Mouse (Mus musculus): ENCODE measurements around the gene Hif3a. TPM values are rescaled to one million over a fixed set of nuclear protein-coding genes. Genes with fewer than 3 reads are reported as not detected.
A peak's percentile ranks its signal among the peaks of the same experiment; 100 is the strongest.

Gene Hif3a
- polyA plus RNA-seq, 1 experiment from 2014 or later = 34.8 TPM

DNA sequence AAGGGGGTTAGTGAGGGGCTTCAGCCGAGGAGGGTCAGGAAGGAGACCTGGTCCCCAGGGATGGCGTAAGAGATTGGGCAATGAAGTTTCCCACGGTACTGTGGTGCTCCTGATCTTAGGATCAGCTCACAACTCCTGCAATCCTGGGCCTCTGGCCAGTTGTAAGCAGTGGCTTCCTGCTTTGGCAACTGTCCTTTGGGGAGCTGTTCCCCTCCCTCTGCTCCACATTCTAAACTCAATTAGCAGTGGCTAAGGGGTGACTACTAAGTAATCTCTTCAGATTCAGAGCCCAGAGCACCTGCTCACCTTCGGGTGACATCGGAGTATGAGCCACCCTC, 52.2 kb downstream of the Hif3a start:
- H3K4me1 ChIP-seq (ENCODE audit: control insufficient read depth, insufficient read depth, low read length) = no peaks in the 10 kb centered on the region
- DNase-seq (ENCODE audit: low spot score) (no peak), ATAC-seq (ENCODE audit: low read depth) (no peak)
- no peak overlapping the region for H3K27ac ChIP-seq (replicated peaks; ENCODE audit: low read depth, low read length)
- H3K4me3 ChIP-seq (ENCODE audit: low read depth, low read length) = no peak overlapping the region
- H3K4me2 ChIP-seq (ENCODE audit: low read depth, low read length) = no peak overlapping the region
- H3K9ac ChIP-seq (ENCODE audit: low read depth, low read length) = no peak overlapping the region
- H3K9me3 ChIP-seq (ENCODE audit: control insufficient read depth, low read length) = no peaks in the 10 kb centered on the region
- H3K27me3 ChIP-seq (replicated peaks; ENCODE audit: control insufficient read depth, insufficient read depth, low read length) = no peaks in the 10 kb centered on the region
- peaks cover 98% of the 10 kb centered on the region for H3K36me3 ChIP-seq (ENCODE audit: control insufficient read depth, insufficient read depth, low read length)
- WGBS = 86% methylated on average over 5 of the region's 5 CpGs

DNA sequence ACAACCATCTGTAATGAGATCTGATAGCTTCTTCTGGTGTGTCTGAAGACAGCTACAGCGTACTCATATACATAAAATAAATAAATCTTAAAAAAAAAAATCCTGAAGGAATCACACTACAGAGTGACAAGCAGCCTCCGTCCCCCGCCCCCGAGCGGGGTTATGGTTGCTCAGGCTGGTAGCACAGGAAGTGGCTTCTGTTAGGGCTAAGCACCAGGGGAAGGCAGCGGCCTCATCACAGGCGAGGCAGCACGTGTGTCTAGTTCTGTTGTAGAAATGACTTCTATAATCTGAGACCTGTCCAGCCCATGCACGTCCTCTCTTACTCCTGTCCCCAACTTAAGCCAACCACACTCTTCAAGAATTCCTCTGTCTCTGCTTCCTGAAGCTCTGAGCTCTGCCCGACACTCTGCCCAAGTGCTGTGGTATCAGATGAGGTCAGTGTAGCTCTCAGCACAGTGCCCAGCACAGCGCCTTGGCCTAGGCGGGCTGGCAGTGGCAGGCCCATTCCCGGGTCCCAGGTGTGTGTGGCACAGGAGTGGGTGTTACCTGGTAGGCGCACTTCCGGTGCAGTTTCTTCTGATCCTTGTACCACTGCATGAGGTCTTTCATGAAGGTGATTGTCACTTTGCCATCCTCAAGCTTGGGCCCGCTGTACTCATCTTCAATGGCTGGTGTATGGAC, 52.8 kb downstream of the Hif3a start:
- no peaks in the 10 kb centered on the region for H3K4me1 ChIP-seq (ENCODE audit: control insufficient read depth, insufficient read depth, low read length)
- no peak for ATAC-seq (ENCODE audit: low read depth)
- H3K4me3 ChIP-seq (ENCODE audit: low read depth, low read length) = no peak overlapping the region
- H3K27ac ChIP-seq (replicated peaks; ENCODE audit: low read depth, low read length) = no peak overlapping the region
- DNase-seq (ENCODE audit: low spot score) = no peak
- H3K9ac ChIP-seq (ENCODE audit: low read depth, low read length) = no peak overlapping the region
- H3K27me3 ChIP-seq (replicated peaks; ENCODE audit: control insufficient read depth, insufficient read depth, low read length) = no peaks in the 10 kb centered on the region
- 91% methylated on average over 16 of the region's 16 CpGs for WGBS
- H3K9me3 ChIP-seq (ENCODE audit: control insufficient read depth, low read length) = no peaks in the 10 kb centered on the region
- H3K4me2 ChIP-seq (ENCODE audit: low read depth, low read length) = no peak overlapping the region
- peaks cover 98% of the 10 kb centered on the region for H3K36me3 ChIP-seq (ENCODE audit: control insufficient read depth, insufficient read depth, low read length)

DNA sequence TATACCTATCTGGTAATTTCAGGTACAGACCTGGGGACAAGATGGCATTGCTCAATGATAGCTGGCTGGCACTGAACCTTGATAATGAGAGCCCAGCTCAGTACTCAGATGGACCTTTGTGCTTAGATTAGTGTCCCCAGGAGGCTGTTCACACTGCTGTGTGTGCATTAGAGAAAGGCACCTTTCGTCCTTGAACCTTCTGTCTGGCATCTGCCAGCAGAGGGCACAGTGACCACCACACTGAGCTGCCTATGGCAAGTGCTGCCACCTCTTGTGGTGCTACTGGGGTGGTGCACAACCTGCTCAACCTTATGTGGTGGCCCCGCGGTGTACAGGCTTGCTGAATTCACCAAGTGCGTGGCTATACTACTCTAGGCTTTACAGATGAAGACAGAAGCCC, 54.9 kb downstream of the Hif3a start:
- no peak for DNase-seq (ENCODE audit: low spot score)
- 87% methylated on average over 4 of the region's 4 CpGs for WGBS

DNA sequence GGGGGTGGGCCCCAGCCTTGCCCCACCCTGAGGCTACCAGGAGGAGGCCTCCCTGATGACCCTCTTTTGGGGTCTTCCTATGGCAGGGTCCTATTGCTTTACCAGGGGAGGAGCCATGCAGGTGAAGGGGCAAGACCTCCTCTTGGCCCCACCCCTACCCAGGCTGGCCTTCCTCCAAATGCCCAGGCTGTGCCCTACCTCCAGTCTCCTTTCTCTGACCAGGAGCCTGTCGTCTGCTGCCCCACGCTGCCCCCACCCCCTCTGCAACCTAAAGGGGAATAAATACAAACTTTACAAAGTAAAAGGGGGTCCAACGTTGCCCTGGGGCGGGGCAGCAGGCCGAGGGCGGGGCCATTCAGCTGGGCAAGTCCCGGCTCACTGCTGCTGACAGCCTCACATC, 57.5 kb downstream of the Hif3a start:
- ATAC-seq (ENCODE audit: low read depth) (no peak), DNase-seq (ENCODE audit: low spot score) (no peak)
- Histone ChIP-seq H3K4me1 (ENCODE audit: control insufficient read depth, insufficient read depth, low read length) (no peaks in the 10 kb centered on the region), H3K4me2 (ENCODE audit: low read depth, low read length) (no peak overlapping the region), H3K4me3 (ENCODE audit: low read depth, low read length) (no peak overlapping the region), H3K36me3 (ENCODE audit: control insufficient read depth, insufficient read depth, low read length) (peaks cover 82% of the 10 kb centered on the region), H3K27me3 (replicated peaks; ENCODE audit: control insufficient read depth, insufficient read depth, low read length) (no peaks in the 10 kb centered on the region), H3K27ac (replicated peaks; ENCODE audit: low read depth, low read length) (no peak overlapping the region), H3K9me3 (ENCODE audit: control insufficient read depth, low read length) (no peaks in the 10 kb centered on the region), H3K9ac (ENCODE audit: low read depth, low read length) (no peak overlapping the region)
- WGBS = 84% methylated on average over 7 of the region's 7 CpGs

More for the DNA sequence above, 54.9 kb downstream of the Hif3a start:
- ATAC-seq (ENCODE audit: low read depth) = no peak
- H3K4me1 ChIP-seq (ENCODE audit: control insufficient read depth, insufficient read depth, low read length) = no peaks in the 10 kb centered on the region
- H3K27ac ChIP-seq (replicated peaks; ENCODE audit: low read depth, low read length) = no peak overlapping the region
- peaks cover 92% of the 10 kb centered on the region for H3K36me3 ChIP-seq (ENCODE audit: control insufficient read depth, insufficient read depth, low read length)
- H3K9ac ChIP-seq (ENCODE audit: low read depth, low read length) = no peak overlapping the region
- no peaks in the 10 kb centered on the region for H3K9me3 ChIP-seq (ENCODE audit: control insufficient read depth, low read length)
- H3K4me2 ChIP-seq (ENCODE audit: low read depth, low read length) = no peak overlapping the region
- H3K27me3 ChIP-seq (replicated peaks; ENCODE audit: control insufficient read depth, insufficient read depth, low read length) = no peaks in the 10 kb centered on the region
- H3K4me3 ChIP-seq (ENCODE audit: low read depth, low read length) = no peak overlapping the region

DNA sequence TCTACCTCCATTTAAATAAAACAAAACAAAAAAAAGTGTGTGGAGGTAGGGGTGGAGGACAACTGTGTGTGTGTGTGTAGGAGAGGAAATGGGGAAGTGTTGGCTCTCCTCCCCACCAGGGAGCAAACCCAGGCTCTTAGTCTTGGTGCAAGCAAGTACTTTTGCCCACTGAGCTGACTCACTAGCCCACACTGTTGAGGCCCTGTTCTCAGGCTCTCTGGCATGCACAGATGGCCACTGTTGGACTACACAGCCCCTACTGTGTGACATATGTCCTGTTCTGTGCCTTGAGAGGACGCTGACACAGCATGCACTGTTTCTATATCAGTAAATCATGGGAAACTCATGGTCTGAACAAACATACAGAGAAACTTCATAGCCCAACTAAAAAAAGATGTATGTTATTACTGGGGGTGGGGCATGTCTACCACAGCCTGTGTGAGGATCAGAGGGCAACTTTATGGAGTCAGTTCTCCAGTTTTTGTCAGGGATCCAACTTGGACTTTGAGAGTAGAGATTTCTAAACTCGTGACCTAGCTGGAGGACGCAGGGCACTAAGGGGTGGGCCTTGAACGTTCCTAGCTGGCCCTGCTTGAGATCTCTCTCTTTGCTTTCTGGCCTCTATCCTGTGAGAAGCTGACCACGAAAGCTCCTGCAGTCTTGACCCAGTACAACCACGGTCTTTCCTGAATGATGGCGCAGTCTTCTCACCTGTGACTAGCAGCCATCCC, 58.8 kb downstream of the Hif3a start:
- Histone ChIP-seq H3K36me3 (ENCODE audit: control insufficient read depth, insufficient read depth, low read length) (peaks cover 81% of the 10 kb centered on the region), H3K9ac (ENCODE audit: low read depth, low read length) (no peak overlapping the region), H3K4me2 (ENCODE audit: low read depth, low read length) (no peak overlapping the region), H3K4me1 (ENCODE audit: control insufficient read depth, insufficient read depth, low read length) (no peaks in the 10 kb centered on the region), H3K4me3 (ENCODE audit: low read depth, low read length) (no peak overlapping the region), H3K27ac (replicated peaks; ENCODE audit: low read depth, low read length) (no peak overlapping the region), H3K27me3 (replicated peaks; ENCODE audit: control insufficient read depth, insufficient read depth, low read length) (no peaks in the 10 kb centered on the region), H3K9me3 (ENCODE audit: control insufficient read depth, low read length) (no peaks in the 10 kb centered on the region)
- 81% methylated on average over 7 of the region's 7 CpGs for WGBS
- DNase-seq (ENCODE audit: low spot score) (no peak), ATAC-seq (ENCODE audit: low read depth) (no peak)

DNA sequence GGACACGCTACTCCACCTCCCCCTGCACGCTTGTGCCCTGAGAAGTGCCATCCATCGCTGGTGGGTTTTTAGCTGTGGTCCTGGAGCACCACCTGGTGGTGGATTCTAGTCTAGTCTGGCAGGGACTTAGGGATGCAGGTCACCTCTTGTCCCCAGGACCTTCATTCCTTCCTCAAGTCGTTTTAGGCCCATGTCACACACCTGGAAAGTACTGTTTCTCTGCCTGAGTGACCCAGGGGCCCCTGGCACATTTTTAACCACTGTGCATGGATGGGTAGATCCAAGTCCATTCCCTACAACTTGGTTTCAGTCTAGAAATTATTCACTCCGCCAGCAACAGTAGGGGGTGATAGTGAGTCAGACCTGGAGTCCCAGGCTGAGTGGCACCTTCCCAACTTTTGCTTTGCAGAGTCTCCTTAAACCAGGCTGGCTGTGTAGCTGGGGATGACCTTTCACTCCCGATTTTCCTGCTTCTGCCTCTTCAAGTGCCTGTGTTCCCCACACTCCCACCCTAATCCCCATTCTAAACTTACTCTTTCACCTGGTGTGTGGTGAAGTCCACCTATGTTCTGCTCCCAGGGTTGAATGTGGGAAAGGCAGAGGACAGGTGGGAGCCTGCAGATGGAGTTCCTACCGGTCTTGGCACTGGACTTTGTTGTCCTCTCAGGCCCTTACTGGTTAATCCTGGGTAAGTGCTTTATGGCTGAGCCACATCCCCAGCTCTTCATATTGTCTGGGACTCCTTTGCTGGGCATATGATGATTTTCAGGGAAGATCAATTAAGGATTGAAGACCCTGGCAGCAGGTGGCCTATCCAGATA, 59.6 kb downstream of the Hif3a start:
- Histone ChIP-seq H3K4me1 (ENCODE audit: control insufficient read depth, insufficient read depth, low read length) (no peaks in the 10 kb centered on the region), H3K9me3 (ENCODE audit: control insufficient read depth, low read length) (no peaks in the 10 kb centered on the region), H3K27ac (replicated peaks; ENCODE audit: low read depth, low read length) (no peak overlapping the region), H3K4me2 (ENCODE audit: low read depth, low read length) (no peak overlapping the region), H3K4me3 (ENCODE audit: low read depth, low read length) (no peak overlapping the region), H3K27me3 (replicated peaks; ENCODE audit: control insufficient read depth, insufficient read depth, low read length) (no peaks in the 10 kb centered on the region), H3K9ac (ENCODE audit: low read depth, low read length) (no peak overlapping the region; the same call in 1 of the 2 replicates), H3K36me3 (ENCODE audit: control insufficient read depth, insufficient read depth, low read length) (peaks cover 81% of the 10 kb centered on the region)
- WGBS = 11% methylated on average over 7 of the region's 7 CpGs
- DNase-seq (ENCODE audit: low spot score) (peak; percentile 89), ATAC-seq (ENCODE audit: low read depth) (peak; percentile 79)

DNA sequence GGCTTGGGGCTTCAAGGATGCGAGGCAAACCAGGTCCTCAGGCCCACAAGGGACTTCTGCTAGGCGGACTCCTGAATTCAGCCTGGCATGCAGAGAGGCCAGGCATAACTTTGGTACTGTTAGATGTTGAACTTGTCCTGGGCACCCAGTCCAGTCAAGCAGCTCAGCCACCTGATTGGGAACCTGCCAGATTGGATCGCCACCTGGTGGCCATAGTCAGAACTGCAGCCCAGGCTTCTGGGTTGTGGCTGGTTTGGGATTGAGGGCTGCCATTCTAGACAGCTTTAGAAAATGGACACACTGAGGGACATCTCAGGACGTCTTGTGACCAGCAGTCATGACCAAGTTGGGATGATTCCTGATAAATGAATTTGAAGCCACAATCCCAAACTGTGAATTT, 62.6 kb downstream of the Hif3a start:
- Histone ChIP-seq H3K4me3 (ENCODE audit: low read depth, low read length) (no peak overlapping the region), H3K9me3 (ENCODE audit: control insufficient read depth, low read length) (no peaks in the 10 kb centered on the region), H3K4me2 (ENCODE audit: low read depth, low read length) (no peak overlapping the region), H3K4me1 (ENCODE audit: control insufficient read depth, insufficient read depth, low read length) (peaks cover 20% of the 10 kb centered on the region), H3K27me3 (replicated peaks; ENCODE audit: control insufficient read depth, insufficient read depth, low read length) (no peaks in the 10 kb centered on the region), H3K36me3 (ENCODE audit: control insufficient read depth, insufficient read depth, low read length) (peaks cover 67% of the 10 kb centered on the region), H3K27ac (replicated peaks; ENCODE audit: low read depth, low read length) (no peak overlapping the region), H3K9ac (ENCODE audit: low read depth, low read length) (no peak overlapping the region)
- ATAC-seq (ENCODE audit: low read depth) (no peak), DNase-seq (ENCODE audit: low spot score) (no peak)
- 34% methylated on average over 4 of the region's 4 CpGs for WGBS

DNA sequence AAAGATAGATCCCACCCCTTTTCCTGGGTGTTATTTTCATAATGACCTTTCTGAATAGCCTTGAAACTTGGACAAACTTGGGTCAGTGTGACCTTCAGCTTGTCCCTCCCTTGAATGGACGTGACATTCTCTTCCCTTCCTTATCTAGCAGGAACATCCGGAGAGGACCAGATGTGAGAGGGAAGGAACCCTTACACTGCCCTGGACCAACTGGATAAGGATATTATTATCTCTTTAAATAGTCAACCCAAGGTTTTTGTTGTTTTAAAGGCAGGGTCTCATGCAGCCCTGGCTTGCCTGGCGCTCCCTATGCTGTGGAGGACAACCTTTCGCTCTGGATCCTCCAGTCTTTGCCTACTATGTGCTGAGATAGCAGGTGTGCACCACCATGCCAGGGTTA, 63.0 kb downstream of the Hif3a start:
- Histone ChIP-seq H3K27ac (replicated peaks; ENCODE audit: low read depth, low read length) (no peak overlapping the region), H3K4me1 (ENCODE audit: control insufficient read depth, insufficient read depth, low read length) (peaks cover 20% of the 10 kb centered on the region), H3K36me3 (ENCODE audit: control insufficient read depth, insufficient read depth, low read length) (peaks cover 62% of the 10 kb centered on the region), H3K27me3 (replicated peaks; ENCODE audit: control insufficient read depth, insufficient read depth, low read length) (no peaks in the 10 kb centered on the region), H3K9me3 (ENCODE audit: control insufficient read depth, low read length) (no peaks in the 10 kb centered on the region), H3K4me3 (ENCODE audit: low read depth, low read length) (no peak overlapping the region), H3K9ac (ENCODE audit: low read depth, low read length) (no peak overlapping the region), H3K4me2 (ENCODE audit: low read depth, low read length) (no peak overlapping the region)
- ATAC-seq (ENCODE audit: low read depth) = no peak
- WGBS = 77% methylated on average over 4 of the region's 4 CpGs
- no peak for DNase-seq (ENCODE audit: low spot score)
